Mouse (Mus musculus): ENCODE data around the gene Krt18. TPM values are rescaled to one million over a fixed set of nuclear protein-coding genes. Genes with fewer than 3 reads are reported as not detected.
A peak's percentile ranks its signal among the peaks of the same experiment; 100 is the strongest.
"Not testable (repeated sequence)": the region's sequence is repeated elsewhere in the genome, so short reads cannot be mapped to it uniquely, and the experiment has no call there.

Gene Krt18
- 10 to 100 TPM in 1 of 2 experiments, 1 to 10 TPM in 1; 4.9 to 10.4 TPM for total RNA-seq (2021)
- long read RNA-seq, experiment 1, transcript Krt18-201 (7 exons, 1,437 nt): major isoform, 26 of 26 reads
- long read RNA-seq, experiment 1, partial matches to known transcripts: 0 of 26 reads
- long read RNA-seq, experiment 1, other reads (novel, unspliced or antisense): 0 of 26 reads
- long read RNA-seq, experiment 2, transcript Krt18-201 (7 exons, 1,437 nt): major isoform, 9 of 9 reads
- long read RNA-seq, experiment 2, partial matches to known transcripts: 0 of 9 reads
- long read RNA-seq, experiment 2, other reads (novel, unspliced or antisense): 0 of 9 reads

DNA sequence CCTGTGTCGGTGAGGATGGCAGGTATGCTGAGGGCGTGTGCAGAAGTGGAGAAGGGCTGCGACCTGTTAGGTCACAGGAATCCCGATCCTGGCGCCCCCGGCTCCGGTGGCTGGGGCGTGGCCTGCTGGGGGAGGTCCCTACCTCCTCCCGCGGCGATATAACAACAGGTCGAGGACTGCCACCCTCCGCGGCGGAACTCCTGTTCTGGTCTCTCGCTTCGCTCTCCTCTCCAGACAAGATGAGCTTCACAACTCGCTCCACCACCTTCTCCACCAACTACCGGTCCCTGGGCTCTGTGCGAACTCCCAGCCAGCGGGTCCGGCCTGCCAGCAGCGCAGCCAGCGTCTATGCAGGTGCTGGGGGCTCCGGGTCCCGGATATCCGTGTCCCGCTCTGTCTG lies at the start of gene Krt18:
Gene Krt18, plus strand, starts transcription at position 141 of the 400 bp plus-strand sequence.
- intact Hi-C loops (cut with DNase I): no loop called here
- DNase-seq: no peak

DNA sequence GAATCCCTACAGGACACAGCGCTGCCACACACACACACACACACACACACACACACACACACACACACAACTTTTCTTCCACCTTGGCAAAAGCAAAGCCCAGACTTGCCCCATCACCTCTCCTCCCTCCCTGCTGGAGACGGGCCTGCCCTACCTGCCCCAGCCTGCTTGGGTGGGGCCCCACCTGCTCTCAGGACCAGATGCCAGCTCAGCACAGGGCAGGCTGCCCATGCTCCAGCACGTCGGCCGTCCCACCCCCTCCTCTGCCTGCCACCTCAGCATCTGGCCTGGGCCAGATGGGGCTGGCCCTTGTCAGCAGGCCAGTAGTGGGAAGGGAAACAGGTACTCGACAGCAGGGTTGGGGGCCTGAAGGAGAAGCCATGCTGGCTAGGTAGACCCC lies 47.1 kb upstream of the Krt18 start:
- intact Hi-C loops (cut with DNase I): no loop called here
- no peak for DNase-seq

DNA sequence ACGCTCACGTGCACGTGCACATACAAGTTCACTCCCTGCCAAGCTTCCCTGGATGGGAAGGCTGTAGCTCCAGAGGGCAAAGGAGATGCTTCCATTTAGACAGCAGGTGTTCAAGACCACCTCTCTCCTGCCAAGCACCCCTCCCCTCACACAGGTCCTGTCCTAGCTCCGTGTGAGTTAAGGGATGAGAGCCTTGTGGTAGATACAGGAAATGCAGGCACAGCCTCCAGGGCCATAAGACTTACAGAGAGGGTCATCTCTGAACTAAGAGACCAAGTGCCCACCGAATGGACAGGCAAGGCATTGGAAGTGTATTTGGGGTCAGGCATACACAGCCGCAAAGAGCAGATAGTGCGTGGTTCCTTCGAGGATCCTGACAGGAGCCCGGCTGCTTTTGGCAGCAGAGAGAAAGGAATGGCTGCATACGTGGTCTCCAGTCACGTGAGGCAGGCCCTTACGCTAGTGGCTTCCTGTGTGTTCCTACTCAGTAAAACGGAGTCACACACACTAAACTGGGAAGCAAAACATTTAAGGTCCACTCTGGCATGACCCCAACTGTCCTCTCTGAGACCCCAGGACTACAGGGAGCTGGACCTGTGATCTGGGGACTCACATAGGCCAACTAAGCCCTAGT lies 44.5 kb upstream of the Krt18 start:
- DNase-seq: no peak
- intact Hi-C loops (cut with DNase I): no loop called here

DNA sequence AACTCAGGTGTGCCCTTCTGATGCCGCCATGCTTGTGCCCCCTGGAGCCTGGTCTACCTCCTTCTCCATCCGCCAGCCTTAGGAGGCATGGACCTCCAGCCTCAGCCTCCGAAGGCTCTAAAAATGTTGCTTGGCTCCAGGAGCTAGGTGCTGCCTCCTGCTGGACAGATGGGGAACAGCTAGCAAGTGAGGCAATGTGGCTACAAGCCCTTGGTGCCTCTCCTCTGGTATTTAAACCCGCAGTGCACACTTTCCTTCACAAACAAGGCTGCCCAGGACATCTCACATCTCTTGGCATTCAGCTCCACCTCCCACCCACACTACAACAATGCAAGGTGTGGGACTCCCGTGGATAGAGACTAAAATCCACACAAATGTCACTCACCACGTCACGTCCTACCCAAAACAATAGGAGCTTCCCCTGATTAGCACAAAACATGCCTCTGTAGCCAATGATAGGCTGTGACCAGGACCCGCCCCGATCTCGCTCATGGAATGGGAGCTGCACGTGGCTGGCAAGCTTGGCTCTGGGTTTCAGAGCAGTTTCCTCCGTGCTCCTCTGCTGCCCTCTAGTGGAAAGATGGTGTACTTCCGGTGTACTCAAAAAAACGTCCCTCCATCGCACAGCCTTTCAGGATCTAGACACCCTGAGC lies 43.9 kb upstream of the Krt18 start:
- intact Hi-C loops (cut with DNase I): loop anchor here (1.0 to 2.0 kb wide), 3 partner anchors 212 to 657 kb away; no protein-coding TSS in a partner anchor

GRCm38 (mm10) chr15:101984746-101985145 lies 43.2 kb upstream of the Krt18 start:
- DNase-seq: no peak
- intact Hi-C loops (cut with DNase I): loop anchor here (1.0 to 5.0 kb wide), 4 partner anchors 163 to 658 kb away; no protein-coding TSS in a partner anchor

More for the DNA sequence above, 43.9 kb upstream of the Krt18 start:
- peak; percentile 88 to 96 for DNase-seq

- intact Hi-C loops (cut with DNase I): loop anchor here (1.0 to 5.0 kb wide), 2 partner anchors 77 to 159 kb away; no protein-coding TSS in a partner anchor
- DNase-seq: peak; percentile 85 to 90
Observed at GRCm38 (mm10) chr15:101988119-101988518, 39.9 kb upstream of the Krt18 start.

DNA sequence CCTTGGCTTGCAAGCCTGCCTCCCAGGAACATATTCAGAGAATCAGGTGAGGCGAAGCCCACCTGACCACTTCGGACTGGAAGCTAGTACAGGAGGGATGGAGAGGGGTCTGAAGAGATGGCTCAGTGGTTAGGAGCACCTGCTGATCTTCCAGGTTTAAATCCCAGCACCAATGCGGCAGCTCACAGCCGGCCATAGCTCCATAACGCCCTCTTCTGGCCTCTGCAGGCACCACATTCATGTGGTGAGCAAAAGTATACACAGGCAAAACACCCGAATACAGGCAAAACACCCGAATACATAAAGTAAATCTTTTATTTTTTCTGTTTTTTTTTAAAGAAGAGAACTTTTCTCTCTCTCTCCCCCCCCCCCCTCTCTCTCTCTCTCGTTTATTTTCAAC lies 39.3 kb upstream of the Krt18 start:
- intact Hi-C loops (cut with DNase I): loop anchor here (1.0 to 5.0 kb wide), 2 partner anchors 77 to 159 kb away; no protein-coding TSS in a partner anchor
- no peak for DNase-seq

GRCm38 (mm10) chr15:101990946-101991345 lies 37.0 kb upstream of the Krt18 start:
- no peak for DNase-seq
- intact Hi-C loops (cut with DNase I): no loop called here

DNA sequence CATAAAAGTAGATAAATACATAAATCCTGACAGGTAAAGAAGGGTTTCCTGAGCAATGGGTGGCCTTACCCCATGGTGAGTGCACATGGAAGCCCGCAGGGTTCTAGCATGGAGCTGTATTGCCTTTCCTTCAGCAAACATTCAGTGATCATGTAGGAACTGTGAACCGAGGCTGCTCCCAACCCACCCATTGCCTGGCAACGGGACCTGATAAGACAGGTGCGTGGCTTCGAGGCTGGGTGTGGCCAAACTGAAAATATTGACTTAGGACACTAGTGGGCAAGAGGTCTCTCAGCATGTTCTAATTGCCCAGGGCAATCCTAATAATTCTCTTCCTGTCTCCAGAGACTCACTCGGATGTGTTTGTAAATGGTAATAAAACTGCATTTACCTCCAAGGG lies 33.6 kb upstream of the Krt18 start:
- intact Hi-C loops (cut with DNase I): no loop called here
- no peak for DNase-seq

DNA sequence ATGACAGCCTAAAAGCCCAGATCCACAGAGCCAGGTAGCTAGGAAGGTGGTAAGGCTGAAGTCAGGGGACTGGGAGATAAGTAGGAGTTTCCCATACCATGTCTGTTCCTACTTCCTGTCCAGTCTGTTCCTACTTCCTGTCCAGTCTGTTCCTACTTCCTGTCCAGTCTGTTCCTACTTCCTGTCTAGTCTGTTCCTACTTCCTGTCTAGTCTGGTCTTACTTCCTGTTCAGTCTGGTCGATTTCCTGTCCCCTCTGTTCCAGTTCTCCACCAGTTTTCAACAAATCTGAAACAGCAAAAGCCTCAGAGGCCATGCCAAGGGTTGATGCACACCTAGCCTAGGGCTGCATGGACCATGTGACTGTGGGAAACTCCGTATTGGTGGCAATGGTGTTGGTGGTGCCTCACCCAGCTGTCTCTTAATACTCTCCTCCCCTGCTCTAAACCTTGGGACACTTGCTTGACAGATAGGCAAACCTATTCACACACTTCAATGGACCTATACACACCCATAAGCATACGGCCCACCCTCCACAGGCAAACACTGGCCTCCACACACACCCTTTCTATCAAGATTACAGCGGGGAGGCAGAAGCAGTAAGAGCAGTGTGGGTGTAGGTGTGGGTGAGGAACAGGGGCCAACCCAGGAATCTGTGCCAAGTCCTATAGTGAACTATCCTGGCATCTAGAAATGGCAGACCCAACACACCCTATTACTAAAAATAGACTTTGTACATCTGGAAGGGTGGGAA lies 32.3 kb upstream of the Krt18 start:
- DNase-seq: no peak
- intact Hi-C loops (cut with DNase I): no loop called here

DNA sequence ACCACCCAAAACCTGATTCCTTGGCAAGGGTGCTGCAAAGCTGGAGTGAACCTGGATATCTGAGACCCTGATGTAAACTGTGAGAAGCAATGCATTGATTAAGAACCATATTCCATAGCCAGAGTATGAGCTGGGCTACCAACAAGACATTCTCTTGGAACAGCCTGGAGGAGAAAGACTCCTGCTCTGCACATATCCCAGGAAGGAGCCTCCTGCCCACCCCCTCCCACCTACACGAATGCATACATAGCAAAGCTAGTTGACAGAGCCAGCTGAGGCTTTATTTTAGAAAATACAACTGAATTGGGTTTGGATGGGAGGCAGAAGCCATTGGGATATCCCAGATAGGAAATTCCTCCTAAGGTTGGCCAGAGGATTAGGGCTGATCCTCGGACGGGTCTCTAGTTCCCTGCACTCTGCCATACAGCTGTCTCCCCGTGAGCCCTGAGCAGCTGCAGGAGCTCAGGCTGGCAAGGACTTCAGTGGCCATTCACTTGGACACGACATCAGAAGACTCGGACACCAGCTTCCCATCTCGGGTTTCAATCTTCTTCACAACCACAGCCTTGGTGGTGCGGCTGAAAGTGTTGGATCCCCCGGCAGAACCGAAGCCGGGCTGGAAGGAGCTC lies 31.4 kb upstream of the Krt18 start:
- intact Hi-C loops (cut with DNase I); DNase-seq: not testable (repeated sequence)

DNA sequence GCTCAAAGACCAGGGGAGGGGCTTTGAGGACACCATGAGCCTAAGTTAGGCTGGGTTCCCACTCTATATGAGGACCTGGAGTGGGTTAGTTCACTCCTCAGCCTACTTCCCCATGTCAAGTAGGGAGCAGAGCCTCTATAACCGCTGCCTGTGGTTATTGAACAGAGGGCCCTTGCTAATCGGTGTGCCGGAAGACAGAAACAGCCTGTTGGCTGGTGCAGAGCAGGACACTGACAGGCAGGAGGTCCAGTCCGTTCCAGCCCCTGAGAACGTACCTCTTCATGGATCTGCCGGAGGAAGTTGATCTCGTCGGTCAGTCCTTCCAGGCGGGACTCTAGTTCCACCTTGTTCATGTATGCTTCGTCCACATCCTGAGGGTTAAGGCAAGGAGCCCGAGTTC lies 28.8 kb upstream of the Krt18 start:
- no peak for DNase-seq
- intact Hi-C loops (cut with DNase I): no loop called here

GRCm38 (mm10) chr15:101999676-102000335 lies 28.2 kb upstream of the Krt18 start:
- DNase-seq: no peak
- intact Hi-C loops (cut with DNase I): no loop called here

DNA sequence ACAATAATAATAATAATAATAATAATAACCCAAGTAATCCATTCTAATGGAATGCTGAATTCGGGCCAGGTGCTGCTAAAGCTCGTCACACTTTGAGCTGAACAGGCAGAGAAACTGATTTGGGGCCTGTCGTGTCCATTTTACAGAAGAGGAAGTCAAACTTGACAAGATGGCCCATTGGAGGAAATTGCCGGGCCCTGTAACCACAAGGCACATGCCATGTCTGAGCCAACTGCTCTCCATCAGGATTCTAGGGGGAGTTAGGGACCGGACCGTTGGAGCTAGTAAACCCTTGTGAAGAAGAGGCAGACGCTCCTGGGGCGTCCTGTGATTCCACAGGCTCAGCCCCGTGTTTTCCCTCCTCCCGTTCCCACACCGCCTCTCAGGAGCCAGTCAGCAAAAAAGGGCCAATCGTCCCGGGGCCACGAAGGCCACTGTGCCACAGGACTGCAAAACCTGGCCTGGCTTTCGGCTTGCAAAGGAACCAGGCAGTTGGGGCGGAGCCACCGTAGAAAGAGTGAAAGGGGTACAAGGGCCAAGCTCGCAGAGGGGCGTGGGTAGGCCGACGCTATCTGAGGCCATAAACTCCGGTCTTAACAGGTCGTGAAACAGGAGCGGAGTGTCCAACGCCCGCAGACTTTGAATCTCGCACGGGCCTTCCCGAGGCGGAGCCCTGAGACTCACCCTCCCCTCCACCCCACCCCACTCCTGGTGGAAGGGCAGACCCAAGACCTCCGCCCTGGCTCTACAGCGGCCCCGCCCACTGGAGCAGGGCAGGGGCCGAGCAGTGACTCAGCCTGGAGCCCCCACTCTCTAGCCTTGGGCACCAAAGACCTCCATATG lies 25.1 kb upstream of the Krt18 start:
- peak in 1 of 2 experiments; percentile 45 for DNase-seq
- intact Hi-C loops (cut with DNase I): no loop called here

DNA sequence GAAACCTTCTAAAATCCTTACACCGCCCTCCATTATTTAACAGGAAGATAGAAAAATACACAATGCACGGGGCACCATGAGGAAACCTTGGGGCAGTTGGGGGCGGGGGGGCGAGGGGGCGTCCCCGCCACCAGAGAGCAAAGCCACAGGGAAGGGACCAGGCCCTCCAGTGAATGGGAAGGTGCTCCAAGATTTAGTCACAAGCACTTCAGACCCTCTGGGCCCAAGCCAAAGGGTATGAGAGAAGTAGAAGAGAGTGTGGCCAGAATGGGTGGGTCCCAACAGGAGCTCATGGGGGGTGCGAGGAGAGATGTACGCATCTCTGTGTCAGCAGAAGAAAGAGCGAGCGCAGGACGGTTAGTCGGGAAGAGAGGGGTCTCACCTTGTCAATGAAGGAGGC lies 24.5 kb upstream of the Krt18 start:
- no peak for DNase-seq
- intact Hi-C loops (cut with DNase I): no loop called here

DNA sequence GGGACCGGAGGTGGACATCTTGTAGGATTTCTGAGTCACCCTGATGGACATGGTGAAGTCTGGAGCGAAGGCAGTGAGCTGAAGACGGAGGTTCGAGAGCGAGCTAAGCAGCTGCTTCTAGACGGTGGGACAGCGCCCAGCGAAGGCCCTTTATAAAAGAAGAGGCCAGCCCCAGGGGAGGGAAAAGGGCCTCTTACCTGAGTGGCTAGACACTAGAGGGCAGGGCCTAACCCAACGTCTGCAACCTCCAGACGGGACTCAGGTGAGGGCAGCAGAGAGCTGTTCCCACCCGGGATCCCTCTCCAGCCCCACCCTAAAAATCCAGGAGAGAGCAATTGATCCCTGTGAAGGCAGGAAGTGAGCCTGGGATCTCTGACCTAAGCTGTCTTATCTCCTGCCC lies 23.8 kb upstream of the Krt18 start, which contains the start of gene Krt8:
Gene Krt8, minus strand, starts transcription at position 294 of the 400 bp plus-strand sequence.
- intact Hi-C loops (cut with DNase I): no loop called here
- no peak for DNase-seq

DNA sequence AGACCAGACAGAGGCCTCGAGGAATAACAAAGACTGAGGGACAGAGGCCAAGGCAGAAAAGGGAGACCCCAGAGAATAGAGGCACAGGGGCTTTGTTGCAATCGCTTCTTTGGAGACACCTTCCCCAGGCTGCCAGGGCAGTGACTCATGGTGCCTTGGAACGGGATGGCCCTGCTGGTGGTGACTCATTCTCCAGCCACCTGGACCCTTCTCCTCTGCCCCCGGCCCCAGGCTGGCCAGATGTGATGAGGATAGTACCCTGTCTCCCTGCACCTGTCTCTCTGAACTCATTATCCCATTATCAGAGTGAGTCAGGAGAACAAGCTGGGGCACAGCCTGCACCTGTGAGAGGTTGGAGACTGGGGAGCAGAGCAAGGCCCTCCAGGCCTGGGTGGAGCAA lies 22.7 kb upstream of the Krt18 start:
- no peak for DNase-seq
- intact Hi-C loops (cut with DNase I): no loop called here

DNA sequence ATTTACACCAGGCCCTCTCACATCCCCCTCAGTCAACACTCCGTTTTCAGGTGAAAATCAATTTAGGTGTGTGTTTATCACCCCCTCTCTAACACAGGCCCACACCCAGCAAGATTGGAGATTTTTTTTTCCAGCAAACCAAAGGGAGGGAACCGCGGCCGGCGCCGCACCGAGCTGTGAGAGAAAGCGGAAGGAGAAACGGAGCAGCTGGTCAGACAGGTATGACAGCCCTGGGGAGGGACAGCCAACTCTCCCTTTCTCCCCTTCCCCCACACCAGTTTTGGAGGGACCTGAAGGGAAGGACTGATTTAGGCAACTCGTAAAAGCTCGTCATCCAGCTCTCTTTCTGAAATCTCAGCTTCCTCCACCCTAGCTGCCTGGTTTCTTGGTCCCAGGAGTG lies 21.7 kb upstream of the Krt18 start:
- intact Hi-C loops (cut with DNase I): no loop called here

More for the DNA sequence above, 21.7 kb upstream of the Krt18 start:
- no peak for DNase-seq

All from heart, postnatal 14 days (tissue).